Mouse (Mus musculus) MEL (cell line): ENCODE data around the gene Tmc6. TPM values are rescaled to one million over a fixed set of nuclear protein-coding genes. Genes with fewer than 3 reads are reported as not detected.

Experiments
- DNase-seq: peaks from one replicate; pipeline ENCODE4 v3.0.0; 2011; ENCODE audit warnings: low read depth, low spot score
- H3K27ac ChIP-seq: 2 replicates; pipeline ENCODE4 v1.5.1; 2012; ENCODE audit warnings: low read depth, mild to moderate bottlenecking, control low read depth, low read length, moderate library complexity; ENCODE audit not compliant: control insufficient read depth
- H3K27me3 ChIP-seq, 2 experiments: fragments of 150-350 bp in 1 of 2; sonication (generic) in 1 of 2; 2 replicates each; pipeline ENCODE4 v1.6.1; 2012; ENCODE audit warnings: low read length in 2 of 2, mild to moderate bottlenecking in 2 of 2, improper control_type of control experiment in 1 of 2, moderate library complexity in 1 of 2; ENCODE audit not compliant: insufficient read depth in 2 of 2, control insufficient read depth in 1 of 2
- H3K36me3 ChIP-seq, 2 experiments: 2 replicates each; pipeline ENCODE4 v1.6.1; 2012 to 2014; ENCODE audit warnings: low read length in 2 of 2, improper control_type of control experiment in 1 of 2, inconsistent platforms in 1 of 2, mild to moderate bottlenecking in 1 of 2; ENCODE audit not compliant: insufficient read depth in 2 of 2, control insufficient read depth in 1 of 2
- H3K4me1 ChIP-seq, 2 experiments: fragments of 150-350 bp in 1 of 2; sonication (generic) in 1 of 2; 2 replicates each; pipeline ENCODE4 v1.6.1; 2012; ENCODE audit warnings: low read length in 2 of 2, improper control_type of control experiment in 1 of 2, mild to moderate bottlenecking in 1 of 2; ENCODE audit not compliant: insufficient read depth in 2 of 2, control insufficient read depth in 1 of 2
- H3K4me3 ChIP-seq, 2 experiments: fragments of 150-350 bp in 1 of 2; sonication (generic) in 1 of 2; 2 replicates each; pipeline ENCODE4 v1.5.1; 2012; ENCODE audit warnings: low read depth in 2 of 2, low read length in 2 of 2, mild to moderate bottlenecking in 2 of 2, moderate library complexity in 2 of 2, control low read depth in 1 of 2, improper control_type of control experiment in 1 of 2; ENCODE audit not compliant: control insufficient read depth in 1 of 2, insufficient read depth in 1 of 2
- H3K79me2 ChIP-seq: 2 replicates; pipeline ENCODE4 v1.6.1; 2012; ENCODE audit warnings: mild to moderate bottlenecking, low read length, moderate library complexity; ENCODE audit not compliant: control insufficient read depth, poor library complexity, insufficient read depth
- H3K9ac ChIP-seq: 2 replicates; pipeline ENCODE4 v1.6.1; 2012; ENCODE audit warnings: low read depth, mild to moderate bottlenecking, control low read depth, low read length, moderate library complexity; ENCODE audit not compliant: control insufficient read depth, poor library complexity, severe bottlenecking
- H3K9me3 ChIP-seq: fragments of 150-350 bp; sonication (generic); replicated peaks from 2 replicates; pipeline ENCODE4 v1.6.1; 2012; ENCODE audit warnings: mild to moderate bottlenecking, low read length, improper control_type of control experiment, moderate library complexity; ENCODE audit not compliant: insufficient read depth
- BHLHE40 ChIP-seq: IDR thresholded peaks from 2 replicates; pipeline ENCODE4 v1.6.1; 2012; ENCODE audit warnings: low read depth, mild to moderate bottlenecking, inconsistent platforms, low read length, improper control_type of control experiment, borderline replicate concordance
- CTCF ChIP-seq, 3 experiments: IDR thresholded peaks in 2 of 3; conservative IDR thresholded peaks in 1 of 3; 2 replicates each; pipeline ENCODE4 v1.5.1; 2011 to 2012; ENCODE audit warnings: low read length in 3 of 3, low read depth in 2 of 3, mild to moderate bottlenecking in 2 of 3, improper control_type of control experiment in 1 of 3, inconsistent platforms in 1 of 3, mixed read lengths in 1 of 3, moderate library complexity in 1 of 3; ENCODE audit not compliant: control insufficient read depth in 1 of 3, insufficient read depth in 1 of 3, poor library complexity in 1 of 3, severe bottlenecking in 1 of 3
- E2F4 ChIP-seq: IDR thresholded peaks from 2 replicates; pipeline ENCODE4 v1.6.1; 2011; ENCODE audit warnings: low read depth, low read length, improper control_type of control experiment, borderline replicate concordance
- ELF1 ChIP-seq: IDR thresholded peaks from 2 replicates; pipeline ENCODE4 v1.6.1; 2014; ENCODE audit warnings: low read depth, mild to moderate bottlenecking, inconsistent platforms, low read length, improper control_type of control experiment, moderate library complexity
- GATA1 ChIP-seq: IDR thresholded peaks from 2 replicates; pipeline ENCODE4 v1.6.1; 2011; ENCODE audit warnings: low read depth, low read length, improper control_type of control experiment
- HCFC1 ChIP-seq: IDR thresholded peaks from 2 replicates; pipeline ENCODE4 v1.6.1; 2012; ENCODE audit warnings: low read depth, mild to moderate bottlenecking, inconsistent platforms, low read length, improper control_type of control experiment, moderate library complexity
- MAZ ChIP-seq: IDR thresholded peaks from 2 replicates; pipeline ENCODE4 v1.6.1; 2012; ENCODE audit warnings: low read depth, mild to moderate bottlenecking, inconsistent platforms, low read length, improper control_type of control experiment
- MXI1 ChIP-seq: IDR thresholded peaks from 2 replicates; pipeline ENCODE4 v1.6.1; 2011; ENCODE audit warnings: mild to moderate bottlenecking, low read depth, low read length, improper control_type of control experiment
- MYB ChIP-seq: IDR thresholded peaks from 2 replicates; pipeline ENCODE4 v1.6.1; 2011; ENCODE audit warnings: mild to moderate bottlenecking, low read depth, low read length, improper control_type of control experiment
- NRF1 ChIP-seq: IDR thresholded peaks from 2 replicates; pipeline ENCODE4 v1.6.1; 2014; ENCODE audit warnings: low read depth, mild to moderate bottlenecking, inconsistent platforms, low read length, improper control_type of control experiment, moderate library complexity; ENCODE audit not compliant: poor library complexity, insufficient read depth, severe bottlenecking
- POLR2A ChIP-seq, 2 experiments: IDR thresholded peaks; 2 replicates each; pipeline ENCODE4 v1.6.1; 2011 to 2012; ENCODE audit warnings: low read length in 2 of 2, mild to moderate bottlenecking in 2 of 2, control low read depth in 1 of 2, improper control_type of control experiment in 1 of 2, low read depth in 1 of 2, moderate library complexity in 1 of 2; ENCODE audit not compliant: control insufficient read depth in 1 of 2, insufficient read depth in 1 of 2, poor library complexity in 1 of 2
- POLR2AphosphoS2 ChIP-seq: IDR thresholded peaks from 2 replicates; pipeline ENCODE4 v1.6.1; 2011; ENCODE audit warnings: low read length, improper control_type of control experiment
- POLR2AphosphoS5 ChIP-seq: IDR thresholded peaks from 2 replicates; pipeline ENCODE4 v1.6.1; 2012; ENCODE audit warnings: low read depth, borderline replicate concordance, mild to moderate bottlenecking, inconsistent platforms, low read length, moderate library complexity, mixed read lengths
- RAD21 ChIP-seq: IDR thresholded peaks from 2 replicates; pipeline ENCODE4 v1.6.1; 2011; ENCODE audit warnings: mild to moderate bottlenecking, low read depth, low read length, improper control_type of control experiment
- SMC3 ChIP-seq: IDR thresholded peaks from 2 replicates; pipeline ENCODE4 v1.6.1; 2011; ENCODE audit warnings: low read depth, low read length, improper control_type of control experiment
- TBP ChIP-seq: IDR thresholded peaks from 2 replicates; pipeline ENCODE4 v1.8.0; 2011; ENCODE audit warnings: low read depth, low read length, improper control_type of control experiment
- USF2 ChIP-seq, 2 experiments: IDR thresholded peaks; 2 replicates each; pipeline ENCODE4 v1.6.1; 2011 to 2012; ENCODE audit warnings: improper control_type of control experiment in 2 of 2, low read length in 2 of 2, borderline replicate concordance in 1 of 2, inconsistent platforms in 1 of 2, low read depth in 1 of 2, mild to moderate bottlenecking in 1 of 2; ENCODE audit not compliant: insufficient read depth in 1 of 2
- ZC3H11A ChIP-seq: IDR thresholded peaks from 2 replicates; pipeline ENCODE4 v1.6.1; 2012; ENCODE audit warnings: low read depth, mild to moderate bottlenecking, inconsistent platforms, low read length, improper control_type of control experiment
- ZKSCAN1 ChIP-seq: IDR thresholded peaks from 2 replicates; pipeline ENCODE4 v1.6.1; 2012; ENCODE audit warnings: low read depth, mild to moderate bottlenecking, inconsistent platforms, low read length, improper control_type of control experiment, moderate library complexity
- ZMIZ1 ChIP-seq: IDR thresholded peaks from 2 replicates; pipeline ENCODE4 v1.6.1; 2012; ENCODE audit warnings: low read depth, mild to moderate bottlenecking, inconsistent platforms, low read length, improper control_type of control experiment, moderate library complexity
- ZNF384 ChIP-seq: IDR thresholded peaks from 2 replicates; pipeline ENCODE4 v1.6.1; 2012; ENCODE audit warnings: low read depth, mild to moderate bottlenecking, inconsistent platforms, low read length, improper control_type of control experiment
- polyA plus RNA-seq, 2 experiments: library from polyadenylated mRNA; stranded (reverse) in 1 of 2; unstranded in 1 of 2; fragments of >175 nt in 1 of 2; fragments of >200 nt in 1 of 2; gene quantifications; 2 replicates each; pipeline versions ENCODE4 v1.2.1 to v1.2.4; 2012; ENCODE audit warnings: low replicate concordance in 2 of 2, low read depth in 1 of 2; ENCODE audit not compliant: insufficient read length in 2 of 2, insufficient read depth in 1 of 2, missing spikeins in 1 of 2
- total RNA-seq: library from RNA; depleted of rRNA; stranded (reverse); fragments of 300-350 nt; gene quantifications from 2 replicates; pipeline ENCODE4 v1.2.3, GENCODE M21; 2012

The Tmc6 gene
- total and polyA plus RNA-seq, 3 experiments = 48.8 to 61.2 TPM; not detected in 1

GRCm38 (mm10) chr11:117777111-117777510, 4.9 kb downstream of the Tmc6 start:
- TF ChIP-seq POLR2AphosphoS2 (no peak), MYB (no peak), TBP (no peak), ZNF384 (no peak), E2F4 (no peak), MAZ (no peak), ZC3H11A (no peak), BHLHE40 (no peak), POLR2AphosphoS5 (no peak), POLR2A (IDR thresholded peaks at IDR 0.05; ENCODE audit: control insufficient read depth in 1 of 2, insufficient read depth in 1 of 2, low read depth in 1 of 2, low read length in 2 of 2, poor library complexity in 1 of 2) (no peak), GATA1 (no peak), RAD21 (no peak), SMC3 (no peak), MXI1 (no peak), NRF1 (no peak), HCFC1 (no peak), ZKSCAN1 (no peak), USF2 (IDR thresholded peaks at IDR 0.05; ENCODE audit: borderline replicate concordance in 1 of 2, insufficient read depth in 1 of 2, low read depth in 1 of 2, low read length in 2 of 2) (no peak)
- TF ChIP-seq, all 39 proteins: peak for 0
- Histone ChIP-seq H3K4me1 (peaks cover 3 to 13% of the 10 kb centered on the region in 2 experiments; a peak in 2 of 4 replicates), H3K9ac (no peak overlapping the region), H3K4me3 (no peak overlapping the region), H3K9me3 (no peaks in the 10 kb centered on the region), H3K27me3 (no peaks in the 10 kb centered on the region), H3K79me2 (peaks cover 27% of the 10 kb centered on the region), H3K36me3 (no peaks in the 10 kb centered on the region; a peak in 2 of 4 replicates), H3K27ac (no peak overlapping the region)
- DNase-seq = no peak

GRCm38 (mm10) chr11:117776085-117776792, 5.8 kb downstream of the Tmc6 start:
- H3K4me1 ChIP-seq = peaks cover 3 to 8% of the 10 kb centered on the region in 2 experiments; a peak in 2 of 4 replicates
- peaks cover 21% of the 10 kb centered on the region for H3K79me2 ChIP-seq
- no peak overlapping the region for H3K27ac ChIP-seq
- DNase-seq = no peak
- no peak overlapping the region for H3K9ac ChIP-seq
- TF ChIP-seq MXI1 (no peak), POLR2AphosphoS2 (no peak), CTCF (IDR thresholded peaks at IDR 0.05 in 2 of 3, conservative IDR thresholded peaks at IDR 0.05 in 1 of 3; ENCODE audit: control insufficient read depth in 1 of 3, insufficient read depth in 1 of 3, low read depth in 2 of 3, low read length in 3 of 3, poor library complexity in 1 of 3, severe bottlenecking in 1 of 3) (no peak), BHLHE40 (no peak), MYB (no peak), ZMIZ1 (no peak), ELF1 (no peak), TBP (no peak)
- TF ChIP-seq, all 39 proteins: peak for 0
- Histone ChIP-seq H3K27me3 (no peaks in the 10 kb centered on the region), H3K36me3 (no peaks in the 10 kb centered on the region; a peak in 2 of 4 replicates), H3K9me3 (no peaks in the 10 kb centered on the region), H3K4me3 (no peak overlapping the region)
